Mouse (Mus musculus): ENCODE results near the gene Kalrn. TPM values are rescaled to one million over a fixed set of nuclear protein-coding genes. Genes with fewer than 3 reads are reported as not detected.

The Kalrn gene
- polyA plus RNA-seq, 1 experiment from 2014 or later = 44.6 TPM

- Histone ChIP-seq H3K27me3 (ENCODE audit: control insufficient read depth, insufficient read depth, low read length) (no peaks in the 10 kb centered on the region), H3K27ac (replicated peaks; ENCODE audit: low read depth, low read length) (no peak overlapping the region), H3K9me3 (ENCODE audit: control insufficient read depth, low read length) (no peaks in the 10 kb centered on the region), H3K36me3 (ENCODE audit: control insufficient read depth, insufficient read depth, low read length) (no peaks in the 10 kb centered on the region), H3K4me1 (ENCODE audit: control insufficient read depth, insufficient read depth, low read length) (no peaks in the 10 kb centered on the region), H3K4me2 (ENCODE audit: low read length) (no peak overlapping the region), H3K4me3 (replicated peaks; ENCODE audit: low read depth, low read length) (no peak overlapping the region), H3K9ac (replicated peaks; ENCODE audit: low read length) (no peak overlapping the region)
- 91% methylated on average over 1 of the region's 1 CpGs for WGBS
- ATAC-seq (ENCODE audit: low FRiP score, low TSS enrichment) (no peak), DNase-seq (no peak)
Measured at GRCm38 (mm10) chr16:34061661-34062060, 511.7 kb downstream of the Kalrn start.

GRCm38 (mm10) chr16:34058611-34059010 lies 514.7 kb downstream of the Kalrn start:
- Histone ChIP-seq H3K9ac (replicated peaks; ENCODE audit: low read length) (no peak overlapping the region), H3K4me3 (replicated peaks; ENCODE audit: low read depth, low read length) (no peak overlapping the region), H3K27ac (replicated peaks; ENCODE audit: low read depth, low read length) (no peak overlapping the region), H3K9me3 (ENCODE audit: control insufficient read depth, low read length) (no peaks in the 10 kb centered on the region), H3K4me1 (ENCODE audit: control insufficient read depth, insufficient read depth, low read length) (no peaks in the 10 kb centered on the region), H3K27me3 (ENCODE audit: control insufficient read depth, insufficient read depth, low read length) (no peaks in the 10 kb centered on the region), H3K36me3 (ENCODE audit: control insufficient read depth, insufficient read depth, low read length) (peaks cover 11% of the 10 kb centered on the region), H3K4me2 (ENCODE audit: low read length) (no peak overlapping the region)
- ATAC-seq (ENCODE audit: low FRiP score, low TSS enrichment) = no peak
- WGBS = 86% methylated on average over 3 of the region's 3 CpGs
- DNase-seq = no peak

- Histone ChIP-seq H3K27ac (replicated peaks; ENCODE audit: low read depth, low read length) (no peak overlapping the region), H3K9ac (replicated peaks; ENCODE audit: low read length) (no peak overlapping the region), H3K4me1 (ENCODE audit: control insufficient read depth, insufficient read depth, low read length) (no peaks in the 10 kb centered on the region), H3K4me2 (ENCODE audit: low read length) (no peak overlapping the region), H3K9me3 (ENCODE audit: control insufficient read depth, low read length) (no peaks in the 10 kb centered on the region), H3K36me3 (ENCODE audit: control insufficient read depth, insufficient read depth, low read length) (peaks cover 22% of the 10 kb centered on the region), H3K27me3 (ENCODE audit: control insufficient read depth, insufficient read depth, low read length) (no peaks in the 10 kb centered on the region), H3K4me3 (replicated peaks; ENCODE audit: low read depth, low read length) (no peak overlapping the region)
- no peak for ATAC-seq (ENCODE audit: low FRiP score, low TSS enrichment)
- WGBS = 87% methylated on average over 5 of the region's 5 CpGs
- DNase-seq = no peak
Measured at GRCm38 (mm10) chr16:34057464-34057863, 515.9 kb downstream of the Kalrn start.

DNA sequence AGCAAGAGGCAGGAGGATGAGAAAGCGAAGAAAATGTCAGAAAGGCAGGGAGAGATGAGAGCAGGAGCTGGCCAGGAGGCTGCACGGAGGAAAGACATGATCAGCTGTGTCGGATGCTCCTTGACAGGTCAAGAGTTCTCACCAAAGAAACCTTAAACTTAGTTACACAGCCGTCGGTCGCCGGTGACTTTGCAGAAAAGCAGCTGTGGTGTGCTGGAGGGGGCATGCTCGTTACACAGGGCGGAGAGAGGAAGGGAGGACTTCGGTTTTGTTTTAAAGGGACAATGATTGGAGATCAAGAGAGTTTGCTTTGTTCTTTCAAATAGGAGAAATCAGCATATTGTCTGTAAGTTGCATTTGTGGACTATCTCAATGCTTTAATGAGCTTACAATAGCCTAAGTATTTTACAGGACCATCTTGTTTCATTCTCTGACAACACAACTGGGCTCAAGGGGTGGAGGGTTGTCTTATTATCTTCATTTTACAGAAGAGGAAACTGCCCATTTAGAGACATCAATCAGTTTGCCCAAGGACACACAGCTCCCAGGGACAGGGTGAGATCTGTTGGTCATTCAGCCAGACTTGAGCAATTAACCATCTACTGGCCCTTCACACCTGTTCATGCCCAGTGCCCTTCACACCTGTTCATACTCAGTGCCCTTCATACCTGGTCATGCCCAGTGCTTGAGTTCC lies 516.8 kb downstream of the Kalrn start:
- WGBS = 82% methylated on average over 10 of the region's 10 CpGs

GRCm38 (mm10) chr16:34050090-34050489 lies 523.2 kb downstream of the Kalrn start:
- Histone ChIP-seq H3K27ac (replicated peaks; ENCODE audit: low read depth, low read length) (no peak overlapping the region), H3K4me3 (replicated peaks; ENCODE audit: low read depth, low read length) (no peak overlapping the region), H3K27me3 (ENCODE audit: control insufficient read depth, insufficient read depth, low read length) (no peaks in the 10 kb centered on the region), H3K9me3 (ENCODE audit: control insufficient read depth, low read length) (no peaks in the 10 kb centered on the region), H3K9ac (replicated peaks; ENCODE audit: low read length) (no peak overlapping the region), H3K4me1 (ENCODE audit: control insufficient read depth, insufficient read depth, low read length) (no peaks in the 10 kb centered on the region), H3K36me3 (ENCODE audit: control insufficient read depth, insufficient read depth, low read length) (peaks cover 47% of the 10 kb centered on the region), H3K4me2 (ENCODE audit: low read length) (no peak overlapping the region)
- ATAC-seq (ENCODE audit: low FRiP score, low TSS enrichment) (no peak), DNase-seq (no peak)
- 90% methylated on average over 7 of the region's 7 CpGs for whole genome bisulfite sequencing

More for the DNA sequence above, 516.8 kb downstream of the Kalrn start:
- H3K4me3 ChIP-seq (replicated peaks; ENCODE audit: low read depth, low read length) = no peak overlapping the region
- H3K27ac ChIP-seq (replicated peaks; ENCODE audit: low read depth, low read length) = no peak overlapping the region
- H3K27me3 ChIP-seq (ENCODE audit: control insufficient read depth, insufficient read depth, low read length) = no peaks in the 10 kb centered on the region
- H3K36me3 ChIP-seq (ENCODE audit: control insufficient read depth, insufficient read depth, low read length) = peaks cover 26% of the 10 kb centered on the region
- H3K9me3 ChIP-seq (ENCODE audit: control insufficient read depth, low read length) = no peaks in the 10 kb centered on the region
- H3K4me1 ChIP-seq (ENCODE audit: control insufficient read depth, insufficient read depth, low read length) = no peaks in the 10 kb centered on the region
- H3K4me2 ChIP-seq (ENCODE audit: low read length) = no peak overlapping the region
- no peak for ATAC-seq (ENCODE audit: low FRiP score, low TSS enrichment)
- DNase-seq = no peak
- no peak overlapping the region for H3K9ac ChIP-seq (replicated peaks; ENCODE audit: low read length)

DNA sequence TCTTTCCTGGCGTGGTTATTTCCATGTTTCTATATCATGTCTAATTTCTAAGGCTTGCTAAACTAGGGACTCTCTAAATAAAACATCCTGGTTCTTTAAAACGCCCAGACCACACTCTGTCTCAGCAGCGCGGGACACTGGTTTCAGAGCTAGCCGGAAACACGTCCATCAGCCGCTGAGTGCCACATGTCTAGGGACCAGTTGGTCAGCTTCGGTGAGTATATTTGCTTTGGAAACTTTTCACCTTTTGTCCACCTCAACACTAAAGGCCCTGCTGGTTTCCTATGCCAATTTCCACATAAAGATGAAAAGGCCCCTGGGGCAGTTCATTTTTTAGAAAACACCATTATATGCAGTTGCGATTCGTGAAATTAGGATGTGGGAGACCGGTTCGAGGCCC lies 524.0 kb downstream of the Kalrn start:
- H3K9me3 ChIP-seq (ENCODE audit: control insufficient read depth, low read length) = no peaks in the 10 kb centered on the region
- no peak for DNase-seq
- WGBS = 95% methylated on average over 12 of the region's 12 CpGs
- no peaks in the 10 kb centered on the region for H3K27me3 ChIP-seq (ENCODE audit: control insufficient read depth, insufficient read depth, low read length)
- H3K27ac ChIP-seq (replicated peaks; ENCODE audit: low read depth, low read length) = no peak overlapping the region
- no peak for ATAC-seq (ENCODE audit: low FRiP score, low TSS enrichment)
- H3K4me3 ChIP-seq (replicated peaks; ENCODE audit: low read depth, low read length) = no peak overlapping the region
- H3K36me3 ChIP-seq (ENCODE audit: control insufficient read depth, insufficient read depth, low read length) = peaks cover 43% of the 10 kb centered on the region
- H3K4me1 ChIP-seq (ENCODE audit: control insufficient read depth, insufficient read depth, low read length) = no peaks in the 10 kb centered on the region
- H3K9ac ChIP-seq (replicated peaks; ENCODE audit: low read length) = no peak overlapping the region
- no peak overlapping the region for H3K4me2 ChIP-seq (ENCODE audit: low read length)

DNA sequence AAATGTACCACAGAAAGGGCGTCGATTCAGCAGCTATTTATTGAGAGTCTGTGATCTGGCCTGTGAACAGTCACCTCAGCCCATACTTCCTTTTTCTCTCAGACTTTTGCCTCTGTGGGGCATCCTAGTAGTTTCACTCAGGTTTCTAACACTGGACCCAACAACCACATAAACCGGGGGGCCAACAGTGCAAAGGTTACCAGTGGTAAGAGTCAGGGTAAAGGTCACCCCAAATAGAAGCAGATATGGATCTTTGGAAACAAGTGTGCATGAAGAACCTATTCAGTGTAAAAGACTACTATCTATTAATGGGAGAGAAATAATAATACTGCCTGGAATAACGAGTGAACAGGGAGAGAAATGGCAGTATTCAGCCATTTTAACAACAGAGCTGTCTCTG lies 525.1 kb downstream of the Kalrn start:
- no peak for ATAC-seq (ENCODE audit: low FRiP score, low TSS enrichment)
- no peaks in the 10 kb centered on the region for H3K9me3 ChIP-seq (ENCODE audit: control insufficient read depth, low read length)
- no peaks in the 10 kb centered on the region for H3K4me1 ChIP-seq (ENCODE audit: control insufficient read depth, insufficient read depth, low read length)
- H3K4me3 ChIP-seq (replicated peaks; ENCODE audit: low read depth, low read length) = no peak overlapping the region
- DNase-seq = no peak
- peaks cover 32% of the 10 kb centered on the region for H3K36me3 ChIP-seq (ENCODE audit: control insufficient read depth, insufficient read depth, low read length)
- H3K27me3 ChIP-seq (ENCODE audit: control insufficient read depth, insufficient read depth, low read length) = no peaks in the 10 kb centered on the region
- no peak overlapping the region for H3K27ac ChIP-seq (replicated peaks; ENCODE audit: low read depth, low read length)
- WGBS = 95% methylated on average over 4 of the region's 4 CpGs
- no peak overlapping the region for H3K9ac ChIP-seq (replicated peaks; ENCODE audit: low read length)
- no peak overlapping the region for H3K4me2 ChIP-seq (ENCODE audit: low read length)

- Histone ChIP-seq H3K4me3 (replicated peaks; ENCODE audit: low read depth, low read length) (no peak overlapping the region), H3K4me2 (ENCODE audit: low read length) (no peak overlapping the region), H3K9me3 (ENCODE audit: control insufficient read depth, low read length) (no peaks in the 10 kb centered on the region), H3K9ac (replicated peaks; ENCODE audit: low read length) (no peak overlapping the region), H3K27ac (replicated peaks; ENCODE audit: low read depth, low read length) (no peak overlapping the region), H3K36me3 (ENCODE audit: control insufficient read depth, insufficient read depth, low read length) (peaks cover 28% of the 10 kb centered on the region), H3K4me1 (ENCODE audit: control insufficient read depth, insufficient read depth, low read length) (no peaks in the 10 kb centered on the region), H3K27me3 (ENCODE audit: control insufficient read depth, insufficient read depth, low read length) (no peaks in the 10 kb centered on the region)
- ATAC-seq (ENCODE audit: low FRiP score, low TSS enrichment) (no peak), DNase-seq (no peak)
- WGBS = 72% methylated on average over 7 of the region's 7 CpGs
Measured at GRCm38 (mm10) chr16:34047543-34047942, 525.8 kb downstream of the Kalrn start.

DNA sequence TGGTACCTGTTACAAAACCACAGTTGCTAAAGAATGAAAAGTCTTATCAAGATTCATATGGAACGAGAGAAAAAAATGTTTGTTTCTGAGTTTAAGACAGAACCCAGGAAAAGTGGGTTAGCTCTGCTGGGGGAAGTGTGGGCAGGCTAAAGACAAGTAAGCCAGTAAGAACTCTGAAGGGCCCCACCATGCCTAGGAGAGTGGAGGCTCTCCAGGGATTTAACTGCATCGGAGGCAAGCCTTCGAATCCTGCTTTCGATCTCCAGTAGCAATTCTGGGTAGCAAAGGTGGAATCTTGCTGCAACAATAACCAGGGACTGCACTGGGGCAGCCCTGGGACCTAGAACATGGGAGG lies 526.3 kb downstream of the Kalrn start:
- no peak overlapping the region for H3K4me2 ChIP-seq (ENCODE audit: low read length)
- H3K27me3 ChIP-seq (ENCODE audit: control insufficient read depth, insufficient read depth, low read length) = no peaks in the 10 kb centered on the region
- H3K9ac ChIP-seq (replicated peaks; ENCODE audit: low read length) = no peak overlapping the region
- H3K27ac ChIP-seq (replicated peaks; ENCODE audit: low read depth, low read length) = no peak overlapping the region
- H3K36me3 ChIP-seq (ENCODE audit: control insufficient read depth, insufficient read depth, low read length) = peaks cover 29% of the 10 kb centered on the region
- ATAC-seq (ENCODE audit: low FRiP score, low TSS enrichment) (no peak), DNase-seq (no peak)
- no peaks in the 10 kb centered on the region for H3K9me3 ChIP-seq (ENCODE audit: control insufficient read depth, low read length)
- WGBS = 88% methylated on average over 4 of the region's 4 CpGs
- H3K4me1 ChIP-seq (ENCODE audit: control insufficient read depth, insufficient read depth, low read length) = no peaks in the 10 kb centered on the region
- H3K4me3 ChIP-seq (replicated peaks; ENCODE audit: low read depth, low read length) = no peak overlapping the region
